Mouse (Mus musculus) mesoderm, embryonic 11.5 days (tissue): Measurements from ENCODE around the gene Alppl2.

ENCODE experiments used
- DNase-seq: peaks from one replicate; pipeline ENCODE4 v3.0.0-alpha.2; 2012; ENCODE audit warnings: low read depth, low spot score

The Alppl2 gene

DNA sequence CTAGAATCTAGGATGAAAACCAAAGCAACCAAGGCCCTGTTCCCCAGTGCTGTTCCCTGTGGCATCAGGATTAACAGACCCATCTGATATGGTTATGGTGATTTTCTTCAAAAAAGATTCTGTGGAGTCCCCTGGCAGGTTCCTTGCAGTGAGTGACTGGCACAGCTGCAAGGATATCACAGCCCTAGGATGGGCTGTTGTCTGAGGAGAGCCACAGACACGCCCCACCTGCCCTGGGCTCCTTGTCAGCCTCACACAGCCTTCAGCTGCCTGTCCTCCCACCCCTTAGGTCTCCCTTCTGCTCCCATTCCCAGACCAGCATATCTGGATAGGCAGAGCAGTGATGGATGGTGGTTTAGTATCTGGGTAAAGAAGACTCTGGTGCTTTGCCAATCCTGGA, 39.0 kb downstream of the Alppl2 start:
- no peak for DNase-seq

DNA sequence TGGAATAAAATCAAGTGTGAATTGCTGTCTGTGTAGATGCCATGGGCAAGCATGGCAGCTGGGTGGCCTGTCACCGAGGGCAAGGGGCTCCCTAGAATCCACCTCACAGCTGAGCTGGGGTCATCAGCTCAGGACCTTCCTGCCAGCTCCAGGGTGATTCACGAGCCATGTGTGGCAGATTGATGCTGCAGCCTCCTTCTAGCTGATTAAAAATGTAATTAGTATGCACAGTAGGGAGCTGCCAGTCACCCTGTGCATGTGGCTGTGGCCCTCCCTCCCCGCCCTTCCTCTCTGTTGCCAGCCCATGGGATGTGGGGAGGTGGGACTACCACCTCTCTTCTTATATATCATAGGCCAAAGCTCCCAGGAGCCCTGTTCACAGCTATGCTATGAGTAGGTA, 39.7 kb downstream of the Alppl2 start:
- DNase-seq, result no peak

DNA sequence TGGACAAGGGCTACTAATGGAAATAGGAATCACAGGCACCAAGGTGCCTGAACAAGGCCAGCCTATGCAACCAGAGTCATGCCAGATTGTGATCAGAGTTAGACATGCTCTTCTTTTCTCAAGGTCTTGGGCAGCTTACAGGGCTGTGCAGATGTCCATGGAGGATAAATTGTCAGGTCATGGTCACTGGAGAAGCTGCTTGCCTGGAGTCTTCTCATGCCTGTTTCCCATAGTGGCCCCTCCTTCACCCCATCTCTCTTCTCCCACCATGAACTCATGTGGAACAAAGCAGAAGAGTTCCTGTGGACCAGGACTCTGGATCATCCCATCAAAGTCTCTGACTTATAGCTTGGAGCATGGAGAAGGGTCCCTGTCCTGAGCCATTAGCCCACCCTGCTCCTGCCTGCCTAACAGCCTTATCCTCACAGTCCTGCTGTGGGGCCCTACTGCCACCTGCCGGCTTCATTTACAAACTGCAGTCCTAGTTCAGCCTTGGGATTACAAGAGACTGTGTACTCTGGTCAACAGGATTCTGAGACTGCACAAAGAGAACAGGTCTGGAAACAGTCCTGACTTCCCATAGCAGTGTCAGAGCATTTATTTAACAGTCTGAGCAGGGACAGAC, 47.8 kb downstream of the Alppl2 start:
- DNase-seq, result peak; percentile 81

DNA sequence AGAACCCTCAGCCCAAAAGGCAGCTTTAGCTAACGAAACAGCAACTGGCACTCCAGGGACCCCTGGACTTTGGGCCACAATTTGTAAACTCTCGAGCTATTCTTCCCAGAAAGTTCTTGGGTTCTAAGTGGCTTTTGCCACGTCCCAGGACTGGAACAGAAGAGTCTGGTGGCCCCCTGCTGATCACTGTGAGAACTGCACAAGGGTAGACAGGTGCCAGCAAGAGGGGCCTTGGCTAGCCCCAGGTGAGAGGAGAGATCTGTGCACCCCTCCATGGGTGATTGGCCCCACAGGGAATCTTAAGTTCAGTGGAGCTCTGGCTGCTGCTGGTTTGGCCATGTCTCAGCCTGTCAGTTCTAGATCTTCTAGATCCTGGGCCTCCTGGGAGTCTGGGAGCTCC, 48.6 kb downstream of the Alppl2 start:
- peak; percentile 65 for DNase-seq

DNA sequence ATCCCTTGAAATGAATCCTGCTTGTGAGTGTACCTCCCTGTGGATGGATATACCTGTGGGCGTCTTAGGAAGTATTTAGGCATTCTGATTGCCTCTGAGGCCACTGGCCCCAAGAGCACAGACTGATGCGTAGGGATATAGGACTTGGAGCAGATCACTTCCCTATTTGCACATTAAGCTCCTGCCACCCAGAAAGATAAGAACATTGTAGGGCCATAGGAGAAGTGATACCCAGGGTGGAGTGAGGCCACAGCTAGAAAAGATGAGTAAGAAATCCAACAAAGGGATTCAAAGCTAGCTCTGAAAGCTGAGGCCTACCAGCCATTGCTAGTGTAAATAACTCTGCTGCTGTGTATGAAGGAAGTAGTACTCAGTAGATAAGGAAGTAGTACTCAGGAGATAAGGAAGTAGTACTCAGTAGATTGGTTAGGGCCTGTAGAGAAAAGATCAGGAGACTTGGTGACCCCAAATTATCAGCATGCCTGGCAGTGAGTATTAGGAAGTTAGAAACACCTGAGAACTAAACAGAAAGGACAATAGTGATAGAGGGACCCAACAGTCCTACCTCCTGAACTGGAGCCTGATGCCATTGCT, 51.2 kb downstream of the Alppl2 start:
- DNase-seq, result no peak
